Mouse (Mus musculus) midbrain, postnatal 0 days (tissue): Measurements from ENCODE around the gene Furin. TPM values are rescaled to one million over a fixed set of nuclear protein-coding genes. Genes with fewer than 3 reads are reported as not detected.

Experiments
- ATAC-seq: fragments of 200-750 bp; cut with Nextera tagmentation; 2 replicates; pipeline ENCODE4 v1.8.0; 2017; ENCODE audit warnings: moderate number of reproducible peaks, mild to moderate bottlenecking, moderate TSS enrichment, moderate library complexity; ENCODE audit not compliant: low FRiP score
- DNase-seq: peaks from one replicate; pipeline ENCODE4 v3.0.0-alpha.2; 2015; ENCODE audit warnings: low spot score
- H3K27ac ChIP-seq: fragments of 300-500 bp; sonication (generic); 2 replicates; pipeline ENCODE4 v1.5.1; 2014; ENCODE audit warnings: low read depth, mild to moderate bottlenecking, low read length, mixed read lengths
- H3K27me3 ChIP-seq: fragments of 300-500 bp; sonication (generic); 2 replicates; pipeline ENCODE4 v1.6.1; 2014; ENCODE audit warnings: low read length, control low read depth, mixed read lengths; ENCODE audit not compliant: insufficient read depth
- H3K36me3 ChIP-seq: fragments of 300-500 bp; sonication (generic); 2 replicates; pipeline ENCODE4 v1.6.1; 2014; ENCODE audit warnings: low read length, control low read depth, mixed read lengths; ENCODE audit not compliant: insufficient read depth
- H3K4me1 ChIP-seq: fragments of 300-500 bp; sonication (generic); 2 replicates; pipeline ENCODE4 v1.6.1; 2014; ENCODE audit warnings: mild to moderate bottlenecking, control low read depth, antibody characterized with exemption, low read length, mixed read lengths; ENCODE audit not compliant: insufficient read depth
- H3K4me2 ChIP-seq: fragments of 300-500 bp; sonication (generic); 2 replicates; pipeline ENCODE4 v1.6.1; 2014; ENCODE audit warnings: low read depth, mild to moderate bottlenecking, low read length, mixed read lengths; ENCODE audit not compliant: poor library complexity, severe bottlenecking
- H3K4me3 ChIP-seq: fragments of 300-500 bp; sonication (generic); 2 replicates; pipeline ENCODE4 v1.5.1; 2014; ENCODE audit warnings: low read depth, mild to moderate bottlenecking, low read length, moderate library complexity
- H3K9ac ChIP-seq: fragments of 300-500 bp; sonication (generic); replicated peaks from 2 replicates; pipeline ENCODE4 v1.6.1; 2014; ENCODE audit warnings: mild to moderate bottlenecking, low read length, moderate library complexity, mixed read lengths; ENCODE audit not compliant: poor library complexity, severe bottlenecking
- H3K9me3 ChIP-seq: fragments of 300-500 bp; sonication (generic); 2 replicates; pipeline ENCODE4 v1.6.1; 2016; ENCODE audit warnings: low read length, control low read depth
- CTCF ChIP-seq: IDR thresholded peaks from 2 replicates; pipeline ENCODE4 v1.5.1; 2016; ENCODE audit warnings: antibody characterized with exemption, mild to moderate bottlenecking
- WGBS: fragments of 180-500 bp; shearing (Covaris S2); extraction: QIAGEN DNeasy Blood & Tissue Kit; methylation state at CpG from one replicate; pipeline ENCODE4 v1.1.7; 2014; 5-methylcytosine and 5-hydroxymethylcytosine counted together
- polyA plus RNA-seq: library from polyadenylated mRNA; unstranded; fragments of >200 nt; fragmentation: Nextera tagmentation; extraction: Ambion mirVana; gene quantifications from 2 replicates; pipeline ENCODE4 v1.2.1, GENCODE M21; 2015
- total RNA-seq: library from RNA; depleted of rRNA; stranded (reverse); fragments of >200 nt; gene quantifications from 2 replicates; pipeline ENCODE4 v1.2.3, GENCODE M21; 2014

Gene Furin
- total and polyA plus RNA-seq, 2 experiments from 2014 or later = 6.0 to 16.6 TPM

DNA sequence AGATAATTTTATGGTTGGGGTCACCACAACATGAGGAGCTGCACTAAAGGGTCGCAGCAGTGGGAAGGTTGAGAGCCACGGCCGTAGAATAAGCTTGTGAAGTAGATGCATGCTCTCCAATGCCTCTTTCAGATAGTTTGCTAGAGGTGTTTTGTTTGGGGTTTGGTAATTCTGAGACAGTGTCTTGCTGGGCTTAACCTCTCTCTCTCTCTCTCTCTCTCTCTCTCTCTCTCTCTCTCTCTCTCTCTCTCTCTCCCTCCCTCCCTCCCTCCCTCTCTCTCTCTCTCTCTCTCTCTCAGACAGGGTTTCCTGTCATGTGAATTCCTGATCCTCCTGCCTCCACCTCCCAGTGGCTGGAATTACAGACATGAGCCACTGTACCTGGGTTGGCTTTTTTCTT lies 30.5 kb downstream of the Furin start:
- H3K27me3 ChIP-seq = no peaks in the 10 kb centered on the region
- no peak for TF ChIP-seq CTCF
- WGBS = 88% methylated on average over 3 of the region's 3 CpGs
- H3K27ac ChIP-seq = no peak overlapping the region
- H3K4me2 ChIP-seq = no peak overlapping the region
- DNase-seq = no peak
- no peak overlapping the region for H3K9ac ChIP-seq
- H3K4me1 ChIP-seq = 0 out of 2 replicates have a peak, but pooled peaks cover 5% of the 10 kb centered on the region
- H3K4me3 ChIP-seq = no peak overlapping the region
- H3K9me3 ChIP-seq = no peaks in the 10 kb centered on the region
- no peak for ATAC-seq
- H3K36me3 ChIP-seq = no peaks in the 10 kb centered on the region

DNA sequence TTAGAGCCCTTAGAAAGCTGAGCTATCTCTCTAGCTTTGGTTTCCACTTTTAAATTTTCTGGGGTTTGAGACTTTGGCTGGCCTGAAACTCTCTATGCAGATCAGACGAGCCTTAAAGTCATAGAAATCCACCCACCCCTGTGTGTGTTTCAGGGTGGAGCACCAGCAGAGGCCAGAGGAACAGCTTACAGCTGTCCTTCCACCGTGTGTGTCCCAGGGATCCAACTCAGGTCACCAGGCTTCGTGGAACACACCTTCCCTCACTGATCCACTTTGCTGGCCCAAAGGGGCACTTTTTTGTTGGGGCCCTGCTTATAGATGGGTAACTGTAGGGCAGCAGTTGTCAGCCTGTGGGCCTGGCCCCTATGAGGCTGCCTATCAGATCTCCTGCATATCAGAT lies 31.0 kb downstream of the Furin start:
- TF ChIP-seq CTCF = no peak
- DNase-seq = no peak
- Histone ChIP-seq H3K4me1 (peaks cover 6% of the 10 kb centered on the region; the same call in 1 of the 2 replicates), H3K9ac (no peak overlapping the region), H3K27ac (no peak overlapping the region), H3K27me3 (no peaks in the 10 kb centered on the region), H3K36me3 (no peaks in the 10 kb centered on the region), H3K9me3 (no peaks in the 10 kb centered on the region), H3K4me3 (no peak overlapping the region), H3K4me2 (no peak overlapping the region)
- WGBS = 57% methylated on average over 3 of the region's 3 CpGs
- no peak for ATAC-seq

DNA sequence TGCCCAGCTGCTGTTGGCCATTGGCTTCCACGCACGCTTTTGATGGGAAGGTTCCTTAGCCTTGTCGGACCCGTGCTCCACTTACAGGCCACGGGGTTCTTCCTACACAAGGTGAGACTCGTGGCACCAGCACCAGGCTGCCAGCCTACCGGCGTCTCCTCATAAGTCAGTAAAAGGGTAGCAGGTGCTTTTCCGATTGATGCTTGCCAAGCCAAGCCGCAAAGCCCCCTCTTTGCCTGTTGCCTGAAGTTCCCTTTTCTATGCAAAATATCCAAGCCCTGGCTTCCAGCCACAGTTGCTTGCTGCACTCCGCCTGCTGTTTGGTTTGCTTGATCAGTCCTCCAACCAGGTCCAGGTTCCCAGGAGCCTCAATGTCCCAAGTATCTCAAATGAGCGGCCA lies 31.4 kb downstream of the Furin start:
- no peak for ATAC-seq
- WGBS = 73% methylated on average over 12 of the region's 12 CpGs
- H3K27ac ChIP-seq = no peak overlapping the region

DNA sequence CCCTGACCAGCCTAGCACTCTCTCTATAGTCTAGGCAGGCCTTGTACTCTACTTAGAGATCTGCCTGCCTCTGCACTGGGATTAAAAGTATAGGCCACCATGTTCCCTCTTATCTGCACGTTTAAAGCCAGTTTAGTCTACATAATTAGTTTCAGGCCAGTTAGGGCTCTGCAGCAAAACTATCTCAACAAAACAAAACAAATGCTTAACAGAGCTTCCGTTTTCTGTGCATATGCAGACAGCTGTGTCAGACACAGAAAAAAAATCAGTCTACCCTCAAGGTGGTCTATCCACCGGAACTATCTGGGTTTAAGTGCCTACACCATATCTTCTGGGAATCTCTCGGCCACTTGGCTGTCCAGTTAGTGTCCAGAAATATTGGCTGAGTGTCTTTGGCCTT lies 31.9 kb downstream of the Furin start:
- Histone ChIP-seq H3K27me3 (no peaks in the 10 kb centered on the region), H3K27ac (no peak overlapping the region), H3K9ac (no peak overlapping the region), H3K4me2 (no peak overlapping the region), H3K9me3 (no peaks in the 10 kb centered on the region), H3K4me1 (peaks cover 8% of the 10 kb centered on the region; the same call in 1 of the 2 replicates), H3K36me3 (peaks cover 3% of the 10 kb centered on the region; the same call in 1 of the 2 replicates), H3K4me3 (no peak overlapping the region)
- no peak for TF ChIP-seq CTCF
- DNase-seq = no peak
- no peak for ATAC-seq
- 83% methylated on average over 4 of the region's 4 CpGs for WGBS

More for the DNA sequence above, 31.4 kb downstream of the Furin start:
- no peaks in the 10 kb centered on the region for H3K9me3 ChIP-seq
- H3K4me2 ChIP-seq = no peak overlapping the region
- H3K9ac ChIP-seq = no peak overlapping the region
- TF ChIP-seq CTCF = no peak
- H3K4me1 ChIP-seq = peaks cover 8% of the 10 kb centered on the region; the same call in 1 of the 2 replicates
- no peak for DNase-seq
- H3K36me3 ChIP-seq = no peaks in the 10 kb centered on the region
- H3K27me3 ChIP-seq = no peaks in the 10 kb centered on the region
- H3K4me3 ChIP-seq = no peak overlapping the region

DNA sequence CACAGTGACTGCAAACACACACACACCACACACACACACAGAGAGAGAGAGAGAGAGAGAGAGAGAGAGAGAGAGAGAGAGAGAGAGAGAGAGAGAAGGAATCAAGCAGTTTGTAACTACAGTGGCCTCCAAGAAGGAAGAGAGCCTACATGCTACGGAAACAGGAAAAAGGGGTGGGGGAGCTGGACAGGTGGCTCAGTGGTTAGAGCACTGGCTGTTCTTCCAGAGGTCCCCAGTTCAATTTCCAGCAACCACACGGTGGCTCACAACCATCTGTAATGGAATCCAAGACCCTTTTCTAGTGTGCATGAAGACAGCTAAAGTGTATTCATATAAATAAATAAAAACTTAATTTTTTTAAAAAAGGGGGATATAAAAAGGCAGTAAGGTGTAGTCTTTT lies 32.6 kb downstream of the Furin start:
- no peak overlapping the region for H3K4me3 ChIP-seq
- no peak for ATAC-seq
- H3K27ac ChIP-seq = no peak overlapping the region
- H3K4me1 ChIP-seq = peaks cover 8% of the 10 kb centered on the region; the same call in 1 of the 2 replicates
- H3K27me3 ChIP-seq = no peaks in the 10 kb centered on the region
- no peak overlapping the region for H3K4me2 ChIP-seq
- 66% methylated on average over 2 of the region's 2 CpGs for WGBS
- no peak for DNase-seq
- no peak for TF ChIP-seq CTCF
- no peaks in the 10 kb centered on the region for H3K9me3 ChIP-seq
- H3K9ac ChIP-seq = no peak overlapping the region
- H3K36me3 ChIP-seq = peaks cover 8% of the 10 kb centered on the region

DNA sequence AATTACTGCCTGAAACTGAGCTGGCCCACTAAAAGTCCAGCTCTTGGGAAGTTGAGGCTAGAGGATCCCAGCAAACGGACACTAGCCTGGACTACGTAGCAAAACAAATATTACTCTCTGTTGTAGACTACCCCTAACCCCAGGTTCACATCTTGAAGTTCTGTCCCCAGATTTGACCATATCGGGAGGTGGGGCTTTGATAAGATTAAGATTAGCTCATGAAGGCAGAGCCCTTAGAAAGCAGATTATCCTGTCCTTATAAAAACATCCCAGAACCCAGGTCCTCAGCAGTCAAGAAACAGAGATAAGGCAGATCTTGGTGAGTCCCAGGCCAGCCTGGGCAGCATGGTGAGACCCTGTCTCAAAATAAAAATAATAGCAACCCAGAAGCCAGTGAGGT lies 33.1 kb downstream of the Furin start:
- no peaks in the 10 kb centered on the region for H3K27me3 ChIP-seq
- H3K9me3 ChIP-seq = no peaks in the 10 kb centered on the region
- WGBS = 81% methylated on average over 3 of the region's 3 CpGs
- DNase-seq (no peak), ATAC-seq (no peak)
- H3K27ac ChIP-seq = no peak overlapping the region
- no peak for TF ChIP-seq CTCF
- no peak overlapping the region for H3K9ac ChIP-seq
- peaks cover 8% of the 10 kb centered on the region; the same call in 1 of the 2 replicates for H3K4me1 ChIP-seq
- H3K36me3 ChIP-seq = peaks cover 13% of the 10 kb centered on the region
- H3K4me3 ChIP-seq = no peak overlapping the region
- H3K4me2 ChIP-seq = no peak overlapping the region
